In the genomic region with DNA sequence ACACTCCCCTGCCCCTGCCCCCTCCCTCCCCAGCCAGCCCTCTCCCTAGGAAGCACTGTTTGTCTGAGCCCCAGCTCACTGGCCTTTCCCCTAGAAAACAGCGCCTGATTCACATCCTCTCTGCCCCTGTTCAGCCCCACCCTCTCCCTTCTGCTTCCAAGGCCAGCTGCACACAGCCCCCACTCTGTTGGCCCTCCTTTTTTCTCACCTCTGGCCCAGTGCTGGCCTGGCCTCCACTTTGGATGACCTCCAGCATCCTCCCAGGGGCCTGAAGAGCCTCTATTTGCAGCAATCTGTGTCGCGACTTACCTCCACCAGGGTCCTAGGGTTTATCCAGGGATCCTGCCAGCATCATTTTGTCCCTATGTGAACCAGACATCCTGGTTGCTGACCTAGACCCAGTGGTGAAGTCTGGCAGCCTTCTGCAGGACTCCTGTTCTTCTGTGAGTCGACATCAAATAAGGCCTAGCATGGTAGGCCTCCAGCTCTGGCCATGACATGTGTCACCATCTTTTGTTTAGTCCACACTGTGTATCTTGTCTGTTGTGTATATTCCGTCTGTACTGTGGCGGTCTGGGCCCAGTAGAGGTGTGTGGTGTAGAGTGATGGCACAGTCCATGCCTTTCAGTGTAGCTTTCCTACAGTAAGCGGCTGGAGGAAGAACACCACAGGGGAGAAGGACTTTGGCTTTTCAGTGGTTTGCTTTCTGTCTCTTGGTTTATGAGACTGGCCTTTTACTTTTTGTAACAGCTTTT, we compare ENCODE assay signal across 8 mouse cellular contexts.
DNase-seq lines count a peak whose midpoint lies in the region; ATAC-seq and TF ChIP-seq lines count a peak whose summit lies in the region.

No protein-coding gene starts in this region.

- TF ChIP-seq POLR2A in cortical plate, adult 2 months (IDR thresholded peaks at IDR 0.05; ENCODE audit: extremely low read depth, insufficient read depth, low read length): no peak
- 0 out of 2 replicates have a peak, but pooled peaks have one; percentile 13 for TF ChIP-seq POLR2A in heart, adult 2 months (IDR thresholded peaks at IDR 0.05; ENCODE audit: insufficient read depth, low read depth, low read length)

- no peaks in the 10 kb centered on the region for H3K9me3 ChIP-seq in liver, postnatal 0 days (ENCODE audit: low read length)
- no peaks in the 10 kb centered on the region for H3K9me3 ChIP-seq in stomach, embryonic 14.5 days (ENCODE audit: control insufficient read depth, low read depth, low read length)

- TF ChIP-seq CTCF in cortical plate, adult 2 months (IDR thresholded peaks at IDR 0.05; ENCODE audit: extremely low read depth, insufficient read depth, low read length): no peak
- TF ChIP-seq CTCF in heart, adult 2 months (IDR thresholded peaks at IDR 0.05): peak; percentile 32; the same call in 1 of the 2 replicates
- no peak for TF ChIP-seq CTCF in liver, postnatal 0 days (IDR thresholded peaks at IDR 0.05; ENCODE audit: low read depth)

- H3K4me2 ChIP-seq in liver, postnatal 0 days (ENCODE audit: low read depth, low read length): no peak overlapping the region
- no peak overlapping the region for H3K4me2 ChIP-seq in stomach, embryonic 14.5 days (replicated peaks; ENCODE audit: low read depth, low read length)

- no peak overlapping the region for H3K9ac ChIP-seq in heart, adult 2 months (ENCODE audit: low read depth, low read length)
- H3K9ac ChIP-seq in liver, postnatal 0 days (replicated peaks): no peak overlapping the region
- H3K9ac ChIP-seq in stomach, embryonic 14.5 days (replicated peaks; ENCODE audit: low read depth, low read length): no peak overlapping the region

- H3K27ac ChIP-seq in cortical plate, adult 2 months (ENCODE audit: insufficient read depth, low read length): peak overlapping the region; percentile 87
- H3K27ac ChIP-seq in heart, adult 2 months: peak overlapping the region; percentile 95
- peak overlapping the region; percentile 78 for H3K27ac ChIP-seq in liver, postnatal 0 days (ENCODE audit: low read depth)
- no peak overlapping the region for H3K27ac ChIP-seq in stomach, embryonic 14.5 days (ENCODE audit: low read length)

- H3K4me1 ChIP-seq in cortical plate, adult 2 months (ENCODE audit: control insufficient read depth, insufficient read depth, low read length): peaks cover 9% of the 10 kb centered on the region
- H3K4me1 ChIP-seq in heart, adult 2 months (ENCODE audit: control insufficient read depth, insufficient read depth, low read length): peaks cover 38% of the 10 kb centered on the region
- peaks cover 22% of the 10 kb centered on the region for H3K4me1 ChIP-seq in liver, postnatal 0 days (ENCODE audit: insufficient read depth)
- 0 out of 2 replicates have a peak, but pooled peaks cover 7% of the 10 kb centered on the region for H3K4me1 ChIP-seq in stomach, embryonic 14.5 days (ENCODE audit: control insufficient read depth, insufficient read depth, low read length)

- H3K27me3 ChIP-seq in heart, adult 2 months (ENCODE audit: control insufficient read depth, insufficient read depth, low read length): no peaks in the 10 kb centered on the region
- no peaks in the 10 kb centered on the region for H3K27me3 ChIP-seq in liver, postnatal 0 days (ENCODE audit: insufficient read depth, low read length)
- H3K27me3 ChIP-seq in stomach, embryonic 14.5 days (ENCODE audit: control insufficient read depth, insufficient read depth, low read length): no peaks in the 10 kb centered on the region

- H3K79me2 ChIP-seq in heart, adult 2 months (replicated peaks; ENCODE audit: control insufficient read depth, insufficient read depth, low read length): no peaks in the 10 kb centered on the region

- peak; percentile 62 for DNase-seq in NIH3T3 (ENCODE audit: low read depth)
- peak; percentile 88 to 91 for DNase-seq in heart, adult 2 months
- peak; percentile 79 for DNase-seq in kidney, adult 11 months
- DNase-seq in liver, postnatal 0 days: peak; percentile 69
- no peak for DNase-seq in layer of hippocampus, adult 9-11 months

- TF ChIP-seq EP300 in heart, adult 2 months (IDR thresholded peaks at IDR 0.05; ENCODE audit: insufficient read depth, low read depth, low read length): peak; percentile 97; the same call in 1 of the 2 replicates
- peak; percentile 70 for TF ChIP-seq EP300 in liver, postnatal 0 days (IDR thresholded peaks at IDR 0.05; ENCODE audit: low read depth)

- 28% methylated on average over 7 of the region's 7 CpGs for WGBS in heart, adult 2 months
- 72% methylated on average over 7 of the region's 7 CpGs for WGBS in liver, postnatal 0 days (ENCODE audit: insufficient replicate concordance)
- 68% methylated on average over 7 of the region's 7 CpGs for WGBS in stomach, embryonic 14.5 days

- intact Hi-C loops in heart, adult 2 months (cut with DNase I): loop anchor here (1.0 to 5.0 kb wide), 5 partner anchors 10 to 40 kb away; no protein-coding TSS in a partner anchor

- peak; percentile 91 for ATAC-seq in liver, postnatal 0 days
- peak; percentile 51; the same call in 1 of the 2 replicates for ATAC-seq in stomach, embryonic 14.5 days (ENCODE audit: insufficient number of reproducible peaks, insufficient read depth, low FRiP score, low read depth)
- ATAC-seq in erythroblast, adult 5-6 weeks (replicated peaks; ENCODE audit: low FRiP score, poor library complexity, severe bottlenecking): no peak

- no peak overlapping the region for H3K4me3 ChIP-seq in cortical plate, adult 2 months (ENCODE audit: insufficient read depth, low read length)
- no peak overlapping the region for H3K4me3 ChIP-seq in heart, adult 2 months
- no peak overlapping the region for H3K4me3 ChIP-seq in liver, postnatal 0 days (ENCODE audit: low read depth, low read length)
- no peak overlapping the region for H3K4me3 ChIP-seq in stomach, embryonic 14.5 days (ENCODE audit: low read depth, low read length)

- H3K36me3 ChIP-seq in heart, adult 2 months (ENCODE audit: control insufficient read depth, insufficient read depth, low read length): peaks cover 19% of the 10 kb centered on the region
- H3K36me3 ChIP-seq in liver, postnatal 0 days (replicated peaks; ENCODE audit: insufficient read depth, low read length): peaks cover 14% of the 10 kb centered on the region
- H3K36me3 ChIP-seq in stomach, embryonic 14.5 days (ENCODE audit: control insufficient read depth, insufficient read depth, low read length): peaks cover 7% of the 10 kb centered on the region
